ENCODE assay signal across 8 mouse cellular contexts in genomic region chr7:127519284-127519683, GRCm38 (mm10). TPM values are rescaled to one million over a fixed set of nuclear protein-coding genes. Genes with fewer than 3 reads are reported as not detected.
DNase-seq lines count a peak whose midpoint lies in the region; ATAC-seq and TF ChIP-seq lines count a peak whose summit lies in the region.

Gene Gm42715 (plus strand): TSS chr7:127519584.

- H3K9me3 ChIP-seq in ES-E14 (ENCODE audit: control insufficient read depth, insufficient read depth, low read depth, low read length) = no peaks in the 10 kb centered on the region
- H3K9me3 ChIP-seq in embryonic facial prominence, embryonic 14.5 days (ENCODE audit: control insufficient read depth, low read length) = no peaks in the 10 kb centered on the region
- no peaks in the 10 kb centered on the region for H3K9me3 ChIP-seq in limb, embryonic 11.5 days (ENCODE audit: control insufficient read depth, low read length)

- H3K27me3 ChIP-seq in kidney, adult 2 months (replicated peaks; ENCODE audit: control insufficient read depth, insufficient read depth, low read length) = no peaks in the 10 kb centered on the region
- H3K27me3 ChIP-seq in embryonic facial prominence, embryonic 14.5 days (replicated peaks; ENCODE audit: control insufficient read depth, insufficient read depth, low read length) = no peaks in the 10 kb centered on the region
- H3K27me3 ChIP-seq in limb, embryonic 11.5 days (ENCODE audit: control insufficient read depth, insufficient read depth, low read length) = no peaks in the 10 kb centered on the region

- no peak for ATAC-seq in embryonic facial prominence, embryonic 14.5 days (ENCODE audit: low read depth)
- no peak for ATAC-seq in limb, embryonic 11.5 days (ENCODE audit: insufficient number of reproducible peaks, low FRiP score, low TSS enrichment, low read depth)
- no peak for ATAC-seq in granulocyte monocyte progenitor cell, adult 5-6 weeks (replicated peaks; ENCODE audit: poor library complexity, severe bottlenecking)

- WGBS in kidney, adult 2 months = 98% methylated on average over 3 of the region's 3 CpGs
- WGBS in embryonic facial prominence, embryonic 14.5 days = 96% methylated on average over 3 of the region's 3 CpGs
- 96% methylated on average over 3 of the region's 3 CpGs for WGBS in limb, embryonic 11.5 days

- no peak within 1 kb of the TSS for H3K4me2 ChIP-seq in embryonic facial prominence, embryonic 14.5 days (ENCODE audit: low read depth, low read length)
- no peak within 1 kb of the TSS for H3K4me2 ChIP-seq in limb, embryonic 11.5 days (ENCODE audit: low read depth, severe bottlenecking)

- H3K27ac ChIP-seq in kidney, adult 2 months (ENCODE audit: insufficient read depth, low read depth, low read length) = no peak within 1 kb of the TSS
- H3K27ac ChIP-seq in ES-E14 (ENCODE audit: insufficient read depth, low read depth, low read length, poor library complexity, severe bottlenecking) = no peak within 1 kb of the TSS
- H3K27ac ChIP-seq in embryonic facial prominence, embryonic 14.5 days (replicated peaks; ENCODE audit: low read depth, low read length) = no peak within 1 kb of the TSS
- H3K27ac ChIP-seq in limb, embryonic 11.5 days (replicated peaks; ENCODE audit: low read depth, low read length) = no peak within 1 kb of the TSS

- TF ChIP-seq CTCF in kidney, adult 2 months (conservative IDR thresholded peaks at IDR 0.05; ENCODE audit: insufficient read depth, insufficient read length, low read depth, low read length) = no peak

- no peak for DNase-seq in kidney, adult 2 months
- no peak for DNase-seq in kidney, postnatal 36 days
- DNase-seq in ES-E14 (ENCODE audit: low read depth, low spot score) = no peak
- DNase-seq in embryonic facial prominence, embryonic 14.5 days (ENCODE audit: low spot score) = no peak
- DNase-seq in limb, embryonic 11.5 days (ENCODE audit: low spot score) = no peak
- DNase-seq in urinary bladder, adult 18-20 months (ENCODE audit: low spot score in 2 of 2) = no peak
- DNase-seq in gastrocnemius, postnatal 14 days = no peak

- no peak for TF ChIP-seq POLR2A in kidney, adult 2 months (IDR thresholded peaks at IDR 0.05; ENCODE audit: low read depth, low read length)

- H3K9ac ChIP-seq in ES-E14 (ENCODE audit: insufficient read depth, low read depth, low read length, poor library complexity, severe bottlenecking) = no peak within 1 kb of the TSS
- no peak within 1 kb of the TSS for H3K9ac ChIP-seq in embryonic facial prominence, embryonic 14.5 days (ENCODE audit: low read depth, low read length)
- H3K9ac ChIP-seq in limb, embryonic 11.5 days (ENCODE audit: low read length) = no peak within 1 kb of the TSS

- H3K4me1 ChIP-seq in kidney, adult 2 months (ENCODE audit: control insufficient read depth, insufficient read depth, low read length) = no peaks in the 10 kb centered on the region; the same call in 1 of the 2 replicates
- H3K4me1 ChIP-seq in ES-E14 (ENCODE audit: control insufficient read depth in 2 of 2, insufficient read depth in 2 of 2, low read length in 2 of 2, poor library complexity in 1 of 2) = peaks cover 0 to 3% of the 10 kb centered on the region in 2 experiments; a peak in 3 of 4 replicates
- no peaks in the 10 kb centered on the region for H3K4me1 ChIP-seq in embryonic facial prominence, embryonic 14.5 days (ENCODE audit: control insufficient read depth, insufficient read depth, low read length)
- H3K4me1 ChIP-seq in limb, embryonic 11.5 days (ENCODE audit: control insufficient read depth, insufficient read depth, low read length) = no peaks in the 10 kb centered on the region

- intact Hi-C loops in gastrocnemius, postnatal 14 days (cut with DNase I; ENCODE audit: low total_unique reads) = no loop called here

- H3K36me3 ChIP-seq in kidney, adult 2 months (ENCODE audit: control insufficient read depth, insufficient read depth, low read length) = peaks cover 33% of the 10 kb centered on the region
- peaks cover 36% of the 10 kb centered on the region for H3K36me3 ChIP-seq in ES-E14 (ENCODE audit: control insufficient read depth, insufficient read depth, low read length, poor library complexity, severe bottlenecking)
- H3K36me3 ChIP-seq in embryonic facial prominence, embryonic 14.5 days (ENCODE audit: control insufficient read depth, insufficient read depth, low read length) = peaks cover 96% of the 10 kb centered on the region
- peaks cover 30% of the 10 kb centered on the region; the same call in 1 of the 2 replicates for H3K36me3 ChIP-seq in limb, embryonic 11.5 days (ENCODE audit: control insufficient read depth, insufficient read depth, low read length)

- no peak within 1 kb of the TSS for H3K4me3 ChIP-seq in kidney, adult 2 months (ENCODE audit: insufficient read depth, low read depth, low read length)
- H3K4me3 ChIP-seq in ES-E14 (ENCODE audit: insufficient read depth in 1 of 2, low read depth in 1 of 2, low read length in 2 of 2, poor library complexity in 1 of 2, severe bottlenecking in 1 of 2) = no peak within 1 kb of the TSS
- H3K4me3 ChIP-seq in embryonic facial prominence, embryonic 14.5 days (ENCODE audit: low read depth, low read length) = no peak within 1 kb of the TSS
- no peak within 1 kb of the TSS for H3K4me3 ChIP-seq in limb, embryonic 11.5 days (ENCODE audit: low read depth, low read length)

- in situ Hi-C loops in ES-E14 (cut with MboI; ENCODE audit: low sequenced_read_pairs in 2 of 2, unreplicated experiment in 2 of 2) = no loop called here

TF ChIP-seq in ES-E14, 5 proteins besides CTCF, POLR2A, EP300 and RAD21:
- TF ChIP-seq HCFC1 (IDR thresholded peaks at IDR 0.05; ENCODE audit: borderline replicate concordance, insufficient read depth, low read length) = no peak
TF ChIP-seq in ES-E14: peak in this region for 0.

RNA-seq across cellular contexts. Expression of gene Gm42715, which starts in this region (rescaled TPM):
- polyA plus RNA-seq in kidney, adult 2 months (2012; rRNA removed) = 12.5 and 13.1 TPM in 2 replicates
- 22.7 and 22.9 TPM in 2 replicates for total RNA-seq in ES-E14 (2012; rRNA removed)
- polyA plus RNA-seq in embryonic facial prominence, embryonic 14.5 days (2014; fragmentation: Nextera tagmentation; extraction: Ambion mirVana) = 12.2 and 13.2 TPM in 2 replicates
- 19.4 and 21.0 TPM in 2 replicates for polyA plus RNA-seq in limb, embryonic 11.5 days (2014; fragmentation: Nextera tagmentation; extraction: Ambion mirVana)
- 25.2 and 31.5 TPM in 2 replicates for total RNA-seq in granulocyte monocyte progenitor cell, adult 5-6 weeks (2014; fragmentation: Nextera tagmentation)
- total RNA-seq in granulocyte monocyte progenitor cell, adult 5-6 weeks (2017) = 5.7 and 6.4 TPM in 2 replicates
- total RNA-seq in gastrocnemius, postnatal 14 days (2021) = 1 to 10 TPM; 8.4 to 8.5 TPM
